Mouse (Mus musculus) liver, postnatal 0 days (tissue): Measurements from ENCODE around the gene Etv5. TPM values are rescaled to one million over a fixed set of nuclear protein-coding genes. Genes with fewer than 3 reads are reported as not detected.

Experiments
- ATAC-seq: fragments of 200-750 bp; cut with Nextera tagmentation; 2 replicates; pipeline ENCODE4 v1.8.0; 2017; ENCODE audit warnings: mild to moderate bottlenecking, moderate library complexity
- DNase-seq: peaks from one replicate; pipeline ENCODE4 v3.0.0-alpha.2; 2016
- H3K27ac ChIP-seq: fragments of 300-500 bp; sonication (generic); 2 replicates; pipeline ENCODE4 v1.5.1; 2014; ENCODE audit warnings: antibody characterized with exemption, moderate library complexity, mild to moderate bottlenecking, low read depth
- H3K27me3 ChIP-seq: fragments of 300-500 bp; sonication (generic); 2 replicates; pipeline ENCODE4 v1.6.1; 2014; ENCODE audit warnings: low read length, control low read depth, mixed read lengths; ENCODE audit not compliant: insufficient read depth
- H3K36me3 ChIP-seq: fragments of 300-500 bp; sonication (generic); replicated peaks from 2 replicates; pipeline ENCODE4 v1.6.1; 2014; ENCODE audit warnings: mild to moderate bottlenecking, control low read depth, low read length, moderate library complexity, mixed read lengths; ENCODE audit not compliant: insufficient read depth
- H3K4me1 ChIP-seq: fragments of 300-500 bp; sonication (generic); 2 replicates; pipeline ENCODE4 v1.6.1; 2014; ENCODE audit warnings: antibody characterized with exemption, mild to moderate bottlenecking, control low read depth; ENCODE audit not compliant: insufficient read depth
- H3K4me2 ChIP-seq: fragments of 300-500 bp; sonication (generic); 2 replicates; pipeline ENCODE4 v1.6.1; 2014; ENCODE audit warnings: low read depth, mild to moderate bottlenecking, low read length, moderate library complexity, mixed read lengths
- H3K4me3 ChIP-seq: fragments of 300-500 bp; sonication (generic); 2 replicates; pipeline ENCODE4 v1.5.1; 2014; ENCODE audit warnings: low read depth, low read length
- H3K9ac ChIP-seq: fragments of 300-500 bp; sonication (generic); replicated peaks from 2 replicates; pipeline ENCODE4 v1.6.1; 2014; ENCODE audit warnings: mild to moderate bottlenecking, moderate library complexity
- H3K9me3 ChIP-seq: fragments of 300-500 bp; sonication (generic); 2 replicates; pipeline ENCODE4 v1.6.1; 2016; ENCODE audit warnings: mild to moderate bottlenecking, control low read depth, low read length, mixed read lengths
- CTCF ChIP-seq: sonication (generic); IDR thresholded peaks from 2 replicates; pipeline ENCODE4 v1.5.1; 2016; ENCODE audit warnings: antibody characterized with exemption, low read depth
- EP300 ChIP-seq: IDR thresholded peaks from 2 replicates; pipeline ENCODE4 v1.6.1; 2016; ENCODE audit warnings: antibody characterized with exemption, low read depth, mild to moderate bottlenecking
- WGBS: fragments of 180-500 bp; shearing (Covaris S2); extraction: QIAGEN DNeasy Blood & Tissue Kit; methylation state at CpG from one replicate; pipeline ENCODE4 v1.1.7; 2014; ENCODE audit not compliant: insufficient replicate concordance; 5-methylcytosine and 5-hydroxymethylcytosine counted together
- polyA plus RNA-seq: library from polyadenylated mRNA; unstranded; fragments of >200 nt; fragmentation: Nextera tagmentation; extraction: Ambion mirVana; gene quantifications from 2 replicates; pipeline ENCODE4 v1.2.1, GENCODE M21; 2015

Etv5 gene
- polyA plus RNA-seq, 1 experiment from 2014 or later = 2.6 TPM

GRCm38 (mm10) chr16:22402600-22402999, 36.9 kb downstream of the Etv5 start:
- DNase-seq = no peak
- Histone ChIP-seq H3K4me3 (no peak overlapping the region), H3K9me3 (no peaks in the 10 kb centered on the region), H3K4me1 (no peaks in the 10 kb centered on the region), H3K27ac (no peak overlapping the region), H3K9ac (no peak overlapping the region), H3K4me2 (no peak overlapping the region), H3K27me3 (no peaks in the 10 kb centered on the region), H3K36me3 (no peaks in the 10 kb centered on the region)
- ATAC-seq = no peak
- TF ChIP-seq EP300 = no peak
- TF ChIP-seq CTCF = no peak

GRCm38 (mm10) chr16:22400226-22400625, 39.3 kb downstream of the Etv5 start:
- H3K4me2 ChIP-seq = no peak overlapping the region
- ATAC-seq (no peak), DNase-seq (no peak)
- H3K9me3 ChIP-seq = no peaks in the 10 kb centered on the region
- no peak overlapping the region for H3K9ac ChIP-seq
- H3K27me3 ChIP-seq = no peaks in the 10 kb centered on the region
- no peaks in the 10 kb centered on the region for H3K36me3 ChIP-seq
- 80% methylated on average over 6 of the region's 6 CpGs for WGBS
- no peak overlapping the region for H3K4me3 ChIP-seq
- TF ChIP-seq CTCF (no peak), EP300 (no peak)
- H3K27ac ChIP-seq = no peak overlapping the region
- H3K4me1 ChIP-seq = no peaks in the 10 kb centered on the region

DNA sequence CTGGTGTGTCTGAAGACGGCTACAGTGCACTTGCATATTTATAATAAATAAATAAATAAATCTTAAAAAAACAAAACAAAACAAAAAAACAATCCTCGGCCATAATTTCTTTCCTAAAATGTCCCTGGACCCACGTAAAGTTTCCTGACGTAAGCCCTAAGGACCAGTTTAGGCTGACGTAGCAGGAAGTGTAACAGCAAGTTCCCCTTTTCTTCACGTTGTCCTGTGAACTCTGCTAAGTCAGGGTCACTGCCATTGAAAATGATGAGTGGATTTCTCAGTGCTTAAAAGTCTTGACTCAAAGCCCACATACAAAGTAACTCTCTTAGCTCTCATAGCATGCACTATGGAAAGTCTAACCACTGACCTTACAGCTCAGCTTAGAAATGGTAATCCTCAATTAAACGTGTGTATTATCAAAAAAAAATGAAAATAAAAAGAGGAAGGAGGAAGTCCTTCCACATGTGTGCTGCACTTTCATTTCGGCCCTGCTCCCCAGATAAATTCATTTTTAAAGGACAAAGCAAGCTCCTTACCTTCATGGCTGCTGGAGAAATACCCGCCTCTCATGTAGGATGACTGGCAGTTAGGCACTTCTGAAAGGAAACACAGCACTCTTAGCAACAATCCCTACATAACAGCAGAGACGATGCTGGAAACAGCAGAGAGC, 40.6 kb downstream of the Etv5 start:
- TF ChIP-seq EP300 (no peak), CTCF (no peak)
- no peaks in the 10 kb centered on the region for H3K36me3 ChIP-seq
- DNase-seq (no peak), ATAC-seq (peak; percentile 47; the same call in 1 of the 2 replicates)
- no peaks in the 10 kb centered on the region for H3K4me1 ChIP-seq
- H3K9ac ChIP-seq = no peak overlapping the region
- WGBS = 51% methylated on average over 10 of the region's 10 CpGs
- no peaks in the 10 kb centered on the region for H3K27me3 ChIP-seq
- peak overlapping the region; percentile 8; the same call in 1 of the 2 replicates for H3K27ac ChIP-seq
- no peaks in the 10 kb centered on the region for H3K9me3 ChIP-seq
- no peak overlapping the region for H3K4me3 ChIP-seq
- 0 out of 2 replicates have a peak overlapping the region, but pooled peaks have one; percentile 29 for H3K4me2 ChIP-seq

DNA sequence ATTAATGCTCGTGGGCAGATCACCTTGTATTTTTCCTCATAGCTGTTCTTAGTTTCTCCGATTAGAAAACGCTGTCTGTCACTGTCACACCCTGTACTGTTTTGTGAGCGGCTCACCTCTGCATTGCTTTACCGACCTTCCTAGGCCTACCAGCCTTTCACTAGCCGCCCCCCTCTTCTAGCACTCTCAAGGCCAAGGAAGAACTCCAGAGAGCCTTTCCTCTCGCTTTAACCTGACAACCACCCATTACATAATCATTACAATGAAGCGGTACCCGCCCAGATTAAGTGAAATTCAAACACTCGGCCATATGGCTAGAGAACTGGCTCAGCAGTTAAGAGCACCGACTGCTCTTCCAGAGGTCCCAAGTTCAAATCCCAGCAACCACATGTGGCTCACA, 41.2 kb downstream of the Etv5 start:
- H3K9ac ChIP-seq = no peak overlapping the region
- no peak overlapping the region for H3K4me2 ChIP-seq
- H3K36me3 ChIP-seq = no peaks in the 10 kb centered on the region
- WGBS = 83% methylated on average over 11 of the region's 11 CpGs
- no peak for DNase-seq
- no peaks in the 10 kb centered on the region for H3K9me3 ChIP-seq
- H3K27me3 ChIP-seq = no peaks in the 10 kb centered on the region
- no peak overlapping the region for H3K27ac ChIP-seq
- TF ChIP-seq EP300 = no peak
- no peak for TF ChIP-seq CTCF
- no peak overlapping the region for H3K4me3 ChIP-seq
- H3K4me1 ChIP-seq = no peaks in the 10 kb centered on the region
- no peak for ATAC-seq

- Histone ChIP-seq H3K4me2 (no peak overlapping the region), H3K9ac (no peak overlapping the region), H3K36me3 (no peaks in the 10 kb centered on the region), H3K27ac (no peak overlapping the region), H3K9me3 (no peaks in the 10 kb centered on the region), H3K27me3 (no peaks in the 10 kb centered on the region), H3K4me1 (no peaks in the 10 kb centered on the region), H3K4me3 (no peak overlapping the region)
- DNase-seq (no peak), ATAC-seq (no peak)
- TF ChIP-seq EP300 (no peak), CTCF (no peak)
- WGBS = 80% methylated on average over 8 of the region's 8 CpGs
Observed at GRCm38 (mm10) chr16:22396420-22396819, 43.1 kb downstream of the Etv5 start.

GRCm38 (mm10) chr16:22395093-22395844, 44.2 kb downstream of the Etv5 start:
- DNase-seq (no peak), ATAC-seq (no peak)
- Histone ChIP-seq H3K27me3 (no peaks in the 10 kb centered on the region), H3K36me3 (no peaks in the 10 kb centered on the region), H3K9ac (no peak overlapping the region), H3K27ac (no peak overlapping the region), H3K9me3 (no peaks in the 10 kb centered on the region), H3K4me1 (no peaks in the 10 kb centered on the region), H3K4me3 (no peak overlapping the region), H3K4me2 (no peak overlapping the region)
- 78% methylated on average over 15 of the region's 15 CpGs for WGBS
- no peak for TF ChIP-seq CTCF
- no peak for TF ChIP-seq EP300
